Mouse (Mus musculus) large intestine, adult 2 months (tissue): Measurements from ENCODE around the gene Csnk1g2. TPM values are rescaled to one million over a fixed set of nuclear protein-coding genes. Genes with fewer than 3 reads are reported as not detected.

Source experiments
- DNase-seq: peaks from one replicate; pipeline ENCODE4 v3.0.0-alpha.2; 2012; ENCODE audit warnings: low read depth, low spot score
- WGBS: fragments of 180-500 bp; shearing (Covaris S2); methylation state at CpG from one replicate; pipeline ENCODE4 v1.1.7; 2018; 5-methylcytosine and 5-hydroxymethylcytosine counted together
- polyA plus RNA-seq: library from polyadenylated mRNA; depleted of rRNA; stranded (reverse); fragments of >200 nt; gene quantifications from 2 replicates; pipeline ENCODE4 v1.2.3, GENCODE M21; 2012; rRNA removed

The Csnk1g2 gene
- polyA plus RNA-seq, 1 experiment, result 184 TPM

DNA sequence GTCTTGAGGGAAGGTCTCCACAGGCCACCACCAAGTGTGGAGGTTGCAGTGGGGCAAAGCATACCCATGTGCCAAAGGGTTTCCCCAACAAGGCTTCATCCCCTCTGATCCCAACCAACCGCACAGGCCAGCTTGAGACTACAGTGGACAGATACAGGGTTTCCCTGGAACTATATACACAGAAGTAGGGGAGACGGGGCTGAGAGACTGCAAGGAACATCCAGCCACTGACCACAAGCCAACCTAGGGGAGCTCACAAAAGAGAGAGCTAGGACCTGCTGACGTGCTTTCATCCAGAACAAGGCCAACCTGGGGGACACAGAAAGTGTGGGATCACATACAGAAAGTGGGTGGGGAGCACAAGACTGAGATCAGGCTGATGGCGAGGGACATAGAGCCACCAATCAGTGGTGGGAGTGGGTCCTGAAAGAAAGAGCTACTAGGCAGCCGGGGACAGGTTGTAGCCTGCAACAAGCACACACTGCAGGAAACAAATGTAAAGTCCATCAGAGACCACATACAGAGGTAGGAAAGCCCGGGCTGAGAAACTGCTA lies 52.3 kb downstream of the Csnk1g2 start:
- 4% methylated on average over 6 of the region's 6 CpGs for WGBS
- no peak for DNase-seq

DNA sequence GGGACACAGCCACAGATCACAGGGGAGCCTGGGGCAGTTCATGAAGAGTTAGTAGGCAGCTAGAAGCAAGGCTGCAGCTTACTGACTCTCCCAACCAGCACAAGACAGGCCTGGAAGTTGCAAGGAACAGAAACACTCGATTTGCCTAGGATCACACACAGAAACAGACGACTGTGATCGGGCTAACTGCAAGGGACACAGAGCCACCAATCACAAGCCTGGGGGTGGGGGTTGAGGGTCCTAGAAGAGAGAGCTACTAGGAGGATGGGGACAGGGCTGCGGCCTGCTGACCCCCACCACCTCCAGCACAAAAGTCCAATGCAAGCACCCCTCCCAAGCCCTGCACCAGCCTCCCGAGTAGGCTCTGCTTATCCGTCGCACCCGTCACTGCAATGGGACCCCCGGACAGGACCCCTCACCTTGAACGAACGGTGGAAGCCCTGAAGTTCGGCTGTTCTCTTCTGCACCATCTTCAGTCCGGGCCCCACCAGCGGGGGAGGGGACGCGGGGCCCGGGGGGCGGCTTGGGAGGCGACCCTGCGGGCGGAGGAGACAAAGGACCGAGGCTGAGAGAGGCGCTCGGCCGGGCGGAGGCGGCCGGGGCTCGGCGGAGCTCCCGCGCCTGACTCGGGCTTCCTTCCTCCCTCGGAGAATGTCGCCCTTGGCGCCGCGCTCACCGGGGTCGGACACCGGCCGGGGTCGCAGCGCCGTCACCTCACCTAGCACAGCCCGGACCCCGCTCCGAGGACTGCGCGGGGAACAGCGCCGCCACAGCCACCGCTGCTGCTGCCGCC lies 53.0 kb downstream of the Csnk1g2 start:
- WGBS, result under 1% methylated on average over 44 of the region's 54 CpGs
- no peak for DNase-seq

DNA sequence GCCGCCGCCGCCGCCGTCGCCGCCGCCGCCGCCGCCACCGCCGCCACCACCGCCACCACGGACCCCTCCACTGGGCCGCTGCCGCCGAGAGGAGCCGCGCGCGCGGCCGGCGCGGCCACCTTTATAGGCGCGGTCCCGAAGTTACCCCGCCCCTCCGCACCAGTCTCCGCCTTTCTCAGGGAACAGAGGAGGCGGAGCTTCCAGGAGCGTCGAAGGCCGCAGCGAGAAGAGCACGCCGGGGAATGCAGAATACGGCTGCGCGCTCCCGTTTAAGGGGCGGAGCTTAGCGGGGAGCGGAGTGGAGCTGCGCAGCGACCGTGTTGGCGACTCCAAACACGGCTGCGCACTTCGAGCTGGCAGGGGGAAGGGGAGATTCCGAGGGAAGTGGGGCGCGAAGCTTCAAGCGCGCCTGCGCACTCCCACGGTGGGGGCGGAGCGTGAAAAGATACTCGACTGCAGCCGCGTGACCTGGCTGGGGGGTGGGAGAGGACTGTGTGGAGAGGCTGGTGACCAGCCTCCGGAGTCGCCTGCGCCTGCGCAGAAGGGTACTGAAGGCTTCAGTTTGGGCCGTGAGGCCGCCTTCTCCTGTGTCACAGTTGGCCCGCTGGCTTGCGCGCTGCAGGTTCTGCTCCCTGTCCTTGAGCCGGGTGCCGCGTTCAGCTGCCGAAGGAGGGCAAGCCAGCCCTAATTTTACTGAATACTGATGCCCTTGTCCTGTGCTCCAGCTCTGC lies 53.7 kb downstream of the Csnk1g2 start:
- WGBS, result under 1% methylated on average over 78 of the region's 78 CpGs
- DNase-seq, result peak; percentile 99

DNA sequence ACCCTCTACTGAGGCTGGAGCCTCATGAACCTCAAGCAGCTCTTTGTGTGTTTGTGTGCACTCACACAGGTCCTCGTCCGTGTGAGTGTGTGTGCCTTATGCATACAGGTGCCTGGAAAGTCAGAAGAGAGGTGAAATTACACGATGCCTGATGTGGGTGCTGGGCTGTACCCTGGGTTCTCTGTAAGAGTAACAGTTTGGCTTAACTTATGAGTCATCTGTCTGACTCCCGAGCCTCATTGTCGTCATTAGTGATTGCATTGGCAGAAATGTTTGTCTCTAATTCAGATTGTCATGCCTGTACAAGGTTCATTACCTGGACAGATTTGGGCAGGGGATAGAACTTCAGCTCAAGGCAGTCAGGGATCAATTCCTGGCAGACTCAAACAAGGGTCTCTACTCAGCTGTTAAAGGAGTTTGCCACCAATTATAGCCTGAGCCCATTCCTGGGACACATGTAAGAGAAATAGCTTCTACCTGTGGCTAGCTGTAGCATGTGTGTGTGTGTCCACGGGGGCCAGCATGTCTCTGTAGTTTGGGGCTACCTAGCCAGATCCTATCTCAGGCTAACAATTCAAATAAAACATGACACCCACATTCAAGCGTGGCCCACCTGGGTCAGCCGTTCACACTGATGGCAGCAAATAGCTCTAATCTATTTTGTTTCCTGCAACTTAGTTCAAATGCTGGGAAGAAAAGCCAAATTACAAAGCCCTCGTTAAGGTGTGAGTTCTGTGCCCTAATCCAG lies 54.7 kb downstream of the Csnk1g2 start:
- WGBS, result 8% methylated on average over 9 of the region's 9 CpGs
- no peak for DNase-seq

DNA sequence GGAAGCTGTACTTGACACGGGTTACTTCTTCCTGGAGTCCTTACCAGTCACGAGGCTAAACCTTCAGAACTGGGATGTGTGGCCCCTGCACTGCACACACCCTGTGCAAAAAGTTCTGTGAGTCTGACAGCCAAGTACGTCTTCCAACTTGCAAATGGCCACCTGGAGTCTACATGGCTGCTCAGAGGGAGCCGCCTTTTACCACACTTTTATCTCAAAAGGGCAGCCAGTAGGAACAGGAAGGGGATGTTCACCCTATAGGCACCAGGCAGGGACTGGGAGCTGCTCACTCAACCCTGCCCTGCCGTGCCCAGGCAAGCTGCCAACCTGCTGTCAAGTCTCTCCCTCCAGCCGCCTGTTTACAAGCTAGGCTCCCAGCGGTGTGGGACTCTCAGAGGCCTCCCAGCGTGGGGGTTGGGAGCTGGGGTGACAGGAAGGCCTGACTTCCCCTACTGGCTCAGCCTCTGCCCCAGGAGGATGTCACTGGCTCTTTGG lies 55.4 kb downstream of the Csnk1g2 start, which contains the start of gene Mknk2:
Gene Mknk2 (minus strand): TSS at position 171 of the 495 bp plus-strand sequence.
- no peak for DNase-seq
- WGBS, result 2% methylated on average over 8 of the region's 8 CpGs

DNA sequence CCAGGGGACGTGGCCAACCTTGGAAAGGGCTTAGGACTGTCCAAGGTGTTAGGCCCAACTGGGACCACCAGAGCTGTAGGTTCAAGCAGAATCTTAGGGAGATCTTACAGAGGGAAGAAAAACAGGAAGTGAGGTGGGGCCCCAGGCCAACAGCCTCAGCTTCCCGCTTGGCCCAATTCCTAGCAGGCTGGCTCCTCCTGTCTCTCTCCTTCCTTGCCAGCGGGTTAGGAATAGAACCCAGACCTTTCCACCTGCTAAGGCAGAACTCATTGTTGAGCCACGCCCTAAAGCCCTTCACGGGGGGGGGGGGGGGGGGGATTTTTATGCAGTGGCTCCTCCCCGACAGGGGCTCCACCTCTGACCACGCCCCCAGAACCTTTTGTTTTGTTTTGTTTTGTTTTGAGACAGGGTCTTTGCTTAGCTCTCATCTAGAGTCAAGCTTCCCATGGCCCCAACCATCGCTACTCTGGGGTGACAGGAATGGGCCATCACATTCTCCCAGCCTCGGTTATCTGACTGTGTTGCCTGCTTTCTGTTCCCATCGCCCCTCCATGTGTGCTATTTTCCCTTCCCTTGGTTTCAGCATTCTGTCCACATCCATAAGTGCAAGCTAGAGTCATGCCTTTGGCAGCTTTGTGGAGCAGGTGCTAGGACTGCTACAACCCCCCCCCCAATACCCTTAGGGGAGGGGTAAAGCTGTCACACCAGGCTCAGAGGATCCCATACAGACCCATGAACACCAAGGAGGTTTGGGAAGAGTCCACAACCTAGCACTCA lies 56.2 kb downstream of the Csnk1g2 start:
- no peak for DNase-seq
- 26% methylated on average over 9 of the region's 10 CpGs for WGBS

DNA sequence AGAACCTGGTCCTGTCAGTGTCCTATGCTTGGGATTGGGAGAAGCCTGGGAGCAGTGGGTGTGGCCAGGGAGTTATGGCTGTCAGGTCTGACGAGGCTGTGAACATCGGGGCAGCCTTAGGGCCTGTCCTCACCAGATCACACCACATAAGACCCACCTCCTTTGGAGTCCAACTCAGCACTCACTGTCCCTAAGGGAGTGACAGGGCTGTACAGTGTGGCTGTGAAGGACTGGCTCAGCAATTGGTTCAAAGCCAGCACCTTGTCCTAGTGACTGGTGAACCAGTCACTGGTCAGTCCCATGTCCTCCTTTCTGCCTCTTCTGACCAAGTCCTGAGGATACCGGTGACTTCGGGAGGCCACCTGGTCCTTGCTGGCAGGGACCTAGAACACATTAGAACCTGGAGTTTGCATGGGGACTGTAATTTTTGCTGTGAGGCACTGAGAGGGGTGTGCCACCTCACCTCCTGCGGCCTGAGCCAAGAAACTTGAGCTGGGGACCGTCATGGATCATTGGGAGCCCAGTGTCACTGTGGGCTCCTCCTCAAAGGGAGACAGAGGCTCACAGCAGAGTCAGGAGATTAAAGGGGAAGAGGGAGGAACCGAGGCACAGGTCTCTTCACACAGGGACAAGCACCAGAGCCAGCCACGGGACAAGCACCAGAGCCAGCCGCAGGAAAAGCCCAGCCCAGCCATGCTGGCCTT lies 57.1 kb downstream of the Csnk1g2 start:
- WGBS, result 41% methylated on average over 9 of the region's 9 CpGs
- no peak for DNase-seq

DNA sequence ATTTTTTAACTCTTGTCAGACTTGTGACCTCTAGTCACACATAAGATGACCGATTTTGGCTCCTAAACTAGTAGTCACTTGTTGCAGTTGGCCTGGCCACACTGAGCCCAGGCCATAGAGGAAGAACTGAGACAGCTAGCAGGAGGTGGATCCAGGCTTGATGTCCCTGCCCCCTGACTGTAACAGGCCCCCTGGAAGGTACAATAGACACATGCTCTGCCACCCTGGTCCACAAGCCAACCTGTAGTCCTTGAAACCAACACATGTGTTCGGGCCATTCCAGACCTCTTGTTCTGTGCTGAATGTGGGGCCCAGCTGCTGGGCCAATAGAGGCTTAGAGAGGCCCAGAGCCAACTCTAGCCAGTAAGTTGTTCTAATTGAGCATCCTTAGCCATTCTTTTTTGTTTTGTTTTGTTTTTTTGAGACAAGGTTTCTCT lies 57.6 kb downstream of the Csnk1g2 start:
- 80% methylated on average over 2 of the region's 2 CpGs for WGBS
- DNase-seq, result no peak

DNA sequence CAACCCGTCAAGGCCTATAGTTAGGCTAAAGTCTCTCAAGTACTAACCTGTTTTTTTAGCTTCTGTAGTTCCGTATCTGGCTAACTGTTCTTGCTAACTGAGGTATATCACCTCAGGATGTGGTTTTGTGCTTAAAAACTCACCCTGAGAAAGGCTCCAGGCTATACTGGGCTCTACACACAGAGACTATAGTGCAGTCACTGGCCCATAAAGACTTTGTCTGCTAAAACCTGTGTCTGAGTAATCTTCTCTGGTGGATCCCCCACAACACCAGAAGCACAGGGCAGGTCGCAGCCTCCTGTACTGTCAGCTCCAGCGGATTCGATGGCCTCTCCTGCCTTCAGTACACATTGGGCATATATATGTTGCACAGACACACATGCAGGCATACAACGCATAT lies 59.4 kb downstream of the Csnk1g2 start:
- WGBS, result 91% methylated on average over 6 of the region's 6 CpGs
- DNase-seq, result no peak

DNA sequence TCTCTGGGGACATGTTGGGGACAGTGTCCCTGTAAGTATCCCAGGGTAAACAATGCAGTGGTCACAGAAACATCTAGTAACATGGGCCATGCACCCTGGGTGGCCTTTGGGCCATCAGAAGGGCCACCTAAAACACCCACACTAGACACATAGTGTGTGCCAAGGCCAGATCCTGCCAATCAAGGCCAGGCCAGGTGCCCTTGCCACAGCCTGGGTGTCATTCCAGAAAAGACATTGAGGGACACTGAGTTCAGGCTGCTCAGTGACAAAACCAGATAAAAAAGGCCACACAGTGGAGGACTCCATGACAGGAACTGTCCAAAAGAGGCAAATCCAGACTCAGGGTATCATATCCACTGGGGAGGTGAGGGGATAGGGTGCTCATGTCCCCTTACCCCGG lies 61.0 kb downstream of the Csnk1g2 start:
- 90% methylated on average over 1 of the region's 1 CpGs for WGBS

DNA sequence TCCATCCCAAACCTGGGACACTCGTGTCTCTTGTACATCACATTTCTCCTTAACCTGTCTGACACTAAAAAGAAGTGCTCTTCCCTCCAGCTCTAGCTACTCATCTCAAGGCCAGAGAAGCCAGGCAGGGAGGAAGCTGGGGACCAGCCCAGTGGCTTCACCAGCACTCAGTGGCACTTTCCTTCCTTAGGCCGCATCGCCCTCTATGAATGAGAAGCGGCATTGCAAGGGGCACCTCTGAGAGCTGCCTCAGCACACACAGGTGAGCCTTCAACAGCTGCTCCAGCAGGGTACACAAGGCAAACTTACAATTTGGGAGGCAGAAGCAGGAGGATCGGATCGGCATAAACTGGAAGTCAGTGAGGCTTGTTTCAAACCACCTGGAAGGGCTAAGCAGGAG lies 61.6 kb downstream of the Csnk1g2 start:
- no peak for DNase-seq
- 23% methylated on average over 6 of the region's 6 CpGs for WGBS

More for the DNA sequence above, 61.0 kb downstream of the Csnk1g2 start:
- no peak for DNase-seq

DNA sequence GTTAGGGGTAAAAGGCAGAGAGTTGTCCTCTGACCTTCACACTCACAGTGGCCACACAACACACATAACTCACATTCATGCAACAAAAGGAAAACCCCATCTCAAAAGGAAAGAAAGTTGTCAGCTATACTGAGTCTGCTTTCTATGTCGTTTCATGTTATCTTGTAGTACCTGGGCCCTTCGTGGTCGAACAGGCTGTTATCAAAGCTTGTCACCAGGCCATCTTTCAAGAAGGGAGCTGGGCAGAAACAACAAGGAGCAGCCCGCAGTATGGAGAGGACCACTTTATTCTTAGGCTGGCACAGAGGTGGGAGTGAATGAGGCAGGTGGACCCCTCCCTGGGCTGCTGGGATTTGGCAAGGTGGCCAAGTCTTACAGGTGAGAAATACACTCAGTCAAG lies 62.3 kb downstream of the Csnk1g2 start:
- no peak for DNase-seq
- WGBS, result 87% methylated on average over 4 of the region's 4 CpGs

DNA sequence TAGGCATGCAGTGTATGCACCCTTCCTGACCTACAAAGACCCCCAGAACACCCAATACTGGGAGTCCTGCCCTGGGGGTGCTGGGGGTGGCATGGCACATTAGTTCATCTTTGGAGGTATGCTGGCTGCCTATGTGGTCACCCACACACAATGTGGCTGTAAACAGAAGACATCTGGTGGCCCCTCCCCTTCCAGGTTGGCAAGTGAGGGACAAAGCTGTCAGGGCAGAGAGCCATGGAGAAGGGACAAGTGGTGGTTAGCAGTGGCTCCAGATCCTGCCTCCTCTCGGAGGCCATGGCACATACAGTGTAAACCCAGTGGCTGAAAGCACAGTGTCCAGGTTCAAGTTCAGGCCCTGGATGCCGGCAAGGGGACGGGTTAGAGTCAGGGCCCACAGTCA lies 64.0 kb downstream of the Csnk1g2 start:
- 97% methylated on average over 3 of the region's 3 CpGs for WGBS

DNA sequence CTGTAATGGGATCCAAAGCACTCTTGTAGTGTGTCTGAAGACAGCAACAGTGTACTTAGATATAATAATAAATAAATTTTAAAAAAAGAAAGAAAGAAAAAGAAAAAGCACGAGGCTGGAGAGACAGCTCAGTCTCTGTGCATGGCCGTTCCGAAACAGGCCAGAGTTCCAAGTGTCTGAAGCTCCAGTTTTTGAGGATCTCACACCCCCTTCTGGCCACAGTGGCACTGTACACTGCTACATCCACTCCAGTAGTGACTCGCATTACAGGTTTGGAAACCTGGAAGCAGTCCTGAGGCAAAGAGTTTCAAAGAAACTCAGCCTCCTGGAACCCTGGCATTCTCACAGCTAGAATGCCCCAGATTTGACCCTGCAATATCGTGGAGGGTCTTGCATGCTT lies 65.2 kb downstream of the Csnk1g2 start:
- 17% methylated on average over 5 of the region's 5 CpGs for WGBS
- no peak for DNase-seq

More for the DNA sequence above, 64.0 kb downstream of the Csnk1g2 start:
- DNase-seq, result no peak

Other genes starting within 250 kb of the Csnk1g2 start
- 5.7 and 7.6 TPM in 2 replicates for gene Mex3d, start 235.2 kb upstream of the Csnk1g2 start, polyA plus RNA-seq
- 104 and 116 TPM in 2 replicates for gene Mbd3, start 223.3 kb upstream of the Csnk1g2 start, polyA plus RNA-seq
- gene Uqcr11, start 216.0 kb upstream of the Csnk1g2 start, polyA plus RNA-seq, result 2,454 and 2,475 TPM in 2 replicates
- gene Tcf3, start 189.2 kb upstream of the Csnk1g2 start, polyA plus RNA-seq, result 60.2 and 76.9 TPM in 2 replicates
- gene Onecut3, start 128.0 kb upstream of the Csnk1g2 start, polyA plus RNA-seq, result 0.09 and 0.19 TPM in 2 replicates
- 0.03 TPM in 1 of 2 replicates, not detected in the other for gene Atp8b3, start 83.7 kb upstream of the Csnk1g2 start, polyA plus RNA-seq
- gene Rexo1, start 61.3 kb upstream of the Csnk1g2 start, polyA plus RNA-seq, result 35.4 and 42.4 TPM in 2 replicates
- gene Klf16, start 45.5 kb upstream of the Csnk1g2 start, polyA plus RNA-seq, result 12.6 and 12.8 TPM in 2 replicates
- gene Abhd17a, start 32.5 kb upstream of the Csnk1g2 start, polyA plus RNA-seq, result 214 and 233 TPM in 2 replicates
- 129 and 145 TPM in 2 replicates for gene Scamp4, start 20.0 kb upstream of the Csnk1g2 start, polyA plus RNA-seq
- 11.8 and 14.6 TPM in 2 replicates for gene Adat3, start 20.0 kb upstream of the Csnk1g2 start, polyA plus RNA-seq
- 3.5 and 3.7 TPM in 2 replicates for gene Gm49322, start 16.8 kb upstream of the Csnk1g2 start, polyA plus RNA-seq
- 49.0 and 56.2 TPM in 2 replicates for gene Btbd2, start 34.2 kb downstream of the Csnk1g2 start, polyA plus RNA-seq
- gene Mknk2, start 55.3 kb downstream of the Csnk1g2 start, polyA plus RNA-seq, result 112 and 121 TPM in 2 replicates
- gene Mob3a, start 79.1 kb downstream of the Csnk1g2 start, polyA plus RNA-seq, result 39.2 and 40.8 TPM in 2 replicates
- 22.8 and 30.0 TPM in 2 replicates for gene Izumo4, start 79.3 kb downstream of the Csnk1g2 start, polyA plus RNA-seq
- gene Ap3d1, start 119.4 kb downstream of the Csnk1g2 start, polyA plus RNA-seq, result 75.1 and 109 TPM in 2 replicates
- gene Dot1l, start 132.4 kb downstream of the Csnk1g2 start, polyA plus RNA-seq, result 20.0 and 29.6 TPM in 2 replicates
- 26.8 and 30.3 TPM in 2 replicates for gene Sf3a2, start 175.4 kb downstream of the Csnk1g2 start, polyA plus RNA-seq
- 50.7 and 54.0 TPM in 2 replicates for gene Plekhj1, start 175.8 kb downstream of the Csnk1g2 start, polyA plus RNA-seq
- gene Amh, start 182.4 kb downstream of the Csnk1g2 start, polyA plus RNA-seq, result 0.63 and 0.96 TPM in 2 replicates
- gene Jsrp1, start 190.7 kb downstream of the Csnk1g2 start, polyA plus RNA-seq, result not detected in 2 replicates
- 980 and 1,000 TPM in 2 replicates for gene Oaz1, start 203.8 kb downstream of the Csnk1g2 start, polyA plus RNA-seq
- 0.04 and 0.05 TPM in 2 replicates for gene Lingo3, start 221.2 kb downstream of the Csnk1g2 start, polyA plus RNA-seq
- 114 and 134 TPM in 2 replicates for gene Lsm7, start 232.4 kb downstream of the Csnk1g2 start, polyA plus RNA-seq
- 48.4 and 72.7 TPM in 2 replicates for gene Sppl2b, start 232.4 kb downstream of the Csnk1g2 start, polyA plus RNA-seq
- 0.21 and 0.32 TPM in 2 replicates for gene Tmprss9, start 249.0 kb downstream of the Csnk1g2 start, polyA plus RNA-seq